ENCODE assay signal across 8 mouse cellular contexts in genomic region chr6:71823085-71823484, GRCm38 (mm10). TPM values are rescaled to one million over a fixed set of nuclear protein-coding genes. Genes with fewer than 3 reads are reported as not detected.
DNase-seq lines count a peak whose midpoint lies in the region; ATAC-seq lines count a peak whose summit lies in the region.

No protein-coding gene starts in this region.

- H3K4me2 ChIP-seq in embryonic facial prominence, embryonic 14.5 days (ENCODE audit: low read depth, low read length), result peak overlapping the region; percentile 62
- peak overlapping the region; percentile 57 for H3K4me2 ChIP-seq in limb, embryonic 11.5 days (ENCODE audit: low read depth, severe bottlenecking)
- peak overlapping the region; percentile 72 for H3K4me2 ChIP-seq in neural tube, embryonic 11.5 days (ENCODE audit: low read depth)

- H3K4me1 ChIP-seq in embryonic facial prominence, embryonic 14.5 days (ENCODE audit: control insufficient read depth, insufficient read depth, low read length), result peaks cover 8% of the 10 kb centered on the region
- H3K4me1 ChIP-seq in limb, embryonic 11.5 days (ENCODE audit: control insufficient read depth, insufficient read depth, low read length), result no peaks in the 10 kb centered on the region
- H3K4me1 ChIP-seq in neural tube, embryonic 11.5 days (ENCODE audit: control insufficient read depth, insufficient read depth, low read length), result no peaks in the 10 kb centered on the region

- H3K36me3 ChIP-seq in embryonic facial prominence, embryonic 14.5 days (ENCODE audit: control insufficient read depth, insufficient read depth, low read length), result peaks cover 6% of the 10 kb centered on the region
- H3K36me3 ChIP-seq in limb, embryonic 11.5 days (ENCODE audit: control insufficient read depth, insufficient read depth, low read length), result no peaks in the 10 kb centered on the region; the same call in 1 of the 2 replicates
- no peaks in the 10 kb centered on the region for H3K36me3 ChIP-seq in neural tube, embryonic 11.5 days (ENCODE audit: control insufficient read depth, insufficient read depth, low read length)

- under 1% methylated on average over 7 of the region's 7 CpGs for WGBS in embryonic facial prominence, embryonic 14.5 days
- 1% methylated on average over 7 of the region's 7 CpGs for WGBS in limb, embryonic 11.5 days
- WGBS in neural tube, embryonic 11.5 days, result 2% methylated on average over 7 of the region's 7 CpGs

- peak overlapping the region; percentile 56 for H3K4me3 ChIP-seq in embryonic facial prominence, embryonic 14.5 days (ENCODE audit: low read depth, low read length)
- peak overlapping the region; percentile 53 for H3K4me3 ChIP-seq in limb, embryonic 11.5 days (ENCODE audit: low read depth, low read length)
- peak overlapping the region; percentile 65 for H3K4me3 ChIP-seq in neural tube, embryonic 11.5 days (ENCODE audit: low read depth, low read length)

- no peaks in the 10 kb centered on the region for H3K27me3 ChIP-seq in embryonic facial prominence, embryonic 14.5 days (replicated peaks; ENCODE audit: control insufficient read depth, insufficient read depth, low read length)
- no peaks in the 10 kb centered on the region for H3K27me3 ChIP-seq in limb, embryonic 11.5 days (ENCODE audit: control insufficient read depth, insufficient read depth, low read length)
- H3K27me3 ChIP-seq in neural tube, embryonic 11.5 days (ENCODE audit: control insufficient read depth, insufficient read depth, low read length), result no peaks in the 10 kb centered on the region

- peak; percentile 10 for DNase-seq in kidney, postnatal 14 days
- no peak for DNase-seq in kidney, postnatal 36 days
- no peak for DNase-seq in embryonic facial prominence, embryonic 14.5 days (ENCODE audit: low spot score)
- peak; percentile 26 for DNase-seq in limb, embryonic 11.5 days (ENCODE audit: low spot score)
- DNase-seq in neural tube, embryonic 11.5 days (ENCODE audit: low spot score), result no peak
- DNase-seq in gastrocnemius, postnatal 14 days, result no peak
- DNase-seq in left cerebral cortex, postnatal 4 days, result no peak
- no peak for DNase-seq in right cerebral cortex, adult 2 months (ENCODE audit: low spot score in 2 of 2)

- H3K9ac ChIP-seq in embryonic facial prominence, embryonic 14.5 days (ENCODE audit: low read depth, low read length), result peak overlapping the region; percentile 69
- H3K9ac ChIP-seq in limb, embryonic 11.5 days (ENCODE audit: low read length), result peak overlapping the region; percentile 60
- H3K9ac ChIP-seq in neural tube, embryonic 11.5 days (ENCODE audit: low read length), result peak overlapping the region; percentile 66

- H3K9me3 ChIP-seq in embryonic facial prominence, embryonic 14.5 days (ENCODE audit: control insufficient read depth, low read length), result no peaks in the 10 kb centered on the region
- no peaks in the 10 kb centered on the region for H3K9me3 ChIP-seq in limb, embryonic 11.5 days (ENCODE audit: control insufficient read depth, low read length)
- no peaks in the 10 kb centered on the region for H3K9me3 ChIP-seq in neural tube, embryonic 11.5 days (ENCODE audit: control insufficient read depth, low read length)

- peak; percentile 16; the same call in 1 of the 2 replicates for ATAC-seq in embryonic facial prominence, embryonic 14.5 days (ENCODE audit: low read depth)
- peak; percentile 44; the same call in 1 of the 2 replicates for ATAC-seq in limb, embryonic 11.5 days (ENCODE audit: insufficient number of reproducible peaks, low FRiP score, low TSS enrichment, low read depth)
- ATAC-seq in neural tube, embryonic 11.5 days (ENCODE audit: insufficient read depth, low FRiP score, low TSS enrichment), result no peak

- H3K27ac ChIP-seq in embryonic facial prominence, embryonic 14.5 days (replicated peaks; ENCODE audit: low read depth, low read length), result no peak overlapping the region
- H3K27ac ChIP-seq in limb, embryonic 11.5 days (replicated peaks; ENCODE audit: low read depth, low read length), result no peak overlapping the region
- no peak overlapping the region for H3K27ac ChIP-seq in neural tube, embryonic 11.5 days (ENCODE audit: low read depth, low read length)

- intact Hi-C loops in gastrocnemius, postnatal 14 days (cut with DNase I; ENCODE audit: low total_unique reads), result no loop called here
- intact Hi-C loops in left cerebral cortex, postnatal 4 days (cut with DNase I), result no loop called here

RNA-seq across cellular contexts. Expression of gene Mrpl35, which starts 3.7 kb away (rescaled TPM):
- polyA plus RNA-seq in embryonic facial prominence, embryonic 14.5 days (2014; fragmentation: Nextera tagmentation; extraction: Ambion mirVana), result 61.9 and 63.6 TPM in 2 replicates
- 62.3 and 66.9 TPM in 2 replicates for polyA plus RNA-seq in limb, embryonic 11.5 days (2014; fragmentation: Nextera tagmentation; extraction: Ambion mirVana)
- polyA plus RNA-seq in neural tube, embryonic 11.5 days (2014; fragmentation: Nextera tagmentation; extraction: Ambion mirVana), result 58.7 and 59.7 TPM in 2 replicates
- total RNA-seq in gastrocnemius, postnatal 14 days (2021), result 10 to 100 TPM; 31.7 to 32.0 TPM
- total RNA-seq in left cerebral cortex, postnatal 4 days (2021), result 10 to 100 TPM; 28.3 to 29.0 TPM

RNA-seq across cellular contexts. Expression of gene Immt, which starts 8.0 kb away (rescaled TPM):
- polyA plus RNA-seq in embryonic facial prominence, embryonic 14.5 days (2014; fragmentation: Nextera tagmentation; extraction: Ambion mirVana), result 160 and 176 TPM in 2 replicates
- 208 and 213 TPM in 2 replicates for polyA plus RNA-seq in limb, embryonic 11.5 days (2014; fragmentation: Nextera tagmentation; extraction: Ambion mirVana)
- polyA plus RNA-seq in neural tube, embryonic 11.5 days (2014; fragmentation: Nextera tagmentation; extraction: Ambion mirVana), result 209 and 220 TPM in 2 replicates
- total RNA-seq in gastrocnemius, postnatal 14 days (2021), result 100 to 1,000 TPM; 245 to 287 TPM
- 100 to 1,000 TPM; 133 to 134 TPM for total RNA-seq in left cerebral cortex, postnatal 4 days (2021)

Comparison
In these comparisons a context has a peak if more than half of its experiments do, and no peak if none do; other contexts are left out.
1. DNase-seq: peak in kidney, postnatal 14 days (single experiment) and limb, embryonic 11.5 days (single experiment); none in kidney, postnatal 36 days (0 of 2), embryonic facial prominence, embryonic 14.5 days (single experiment), neural tube, embryonic 11.5 days (single experiment), gastrocnemius, postnatal 14 days (single experiment), left cerebral cortex, postnatal 4 days (single experiment) and right cerebral cortex, adult 2 months (0 of 2).
2. Peak in every context shown above with its lines, with median percentiles within 50 percentile points of each other: H3K4me2 ChIP-seq, H3K4me3 ChIP-seq and H3K9ac ChIP-seq.